Mouse (Mus musculus): ENCODE results near the gene Pex26. TPM values are rescaled to one million over a fixed set of nuclear protein-coding genes. Genes with fewer than 3 reads are reported as not detected.

Gene Pex26
- polyA plus RNA-seq, 1 experiment from 2014 or later = 13.4 TPM

DNA sequence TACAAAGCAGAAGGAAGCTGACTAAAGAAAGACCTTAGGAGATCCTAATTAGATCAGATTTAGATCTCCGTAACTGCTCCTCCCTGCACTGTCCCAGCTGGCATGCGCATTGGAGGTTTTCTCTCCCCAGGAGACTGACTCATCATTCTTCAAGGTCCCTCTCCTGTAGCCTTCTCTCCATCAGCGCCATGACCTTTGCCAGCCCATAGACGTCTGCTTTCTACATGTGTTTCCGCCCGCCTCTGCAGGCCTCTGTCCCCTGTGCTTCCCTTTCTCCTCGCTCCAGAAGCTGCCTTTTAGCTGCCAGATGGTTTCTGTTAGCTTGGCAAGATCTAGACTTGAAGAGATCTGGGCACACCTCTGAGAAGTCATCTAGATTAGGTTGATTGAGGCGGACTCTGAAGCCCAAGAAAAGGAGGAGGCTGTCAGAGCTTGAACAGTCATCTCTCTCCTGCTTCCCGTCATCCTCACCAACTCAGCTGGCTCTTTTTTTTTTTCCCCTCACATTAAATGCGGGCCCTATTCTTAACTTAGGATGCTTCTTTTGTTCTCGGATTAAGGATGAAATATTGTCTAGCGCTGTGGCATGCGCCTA lies 38.4 kb upstream of the Pex26 start:
- 65% methylated on average over 13 of the region's 13 CpGs for WGBS
- Histone ChIP-seq H3K36me3 (ENCODE audit: control insufficient read depth, insufficient read depth, low read length) (no peaks in the 10 kb centered on the region), H3K27ac (ENCODE audit: low read length) (no peak overlapping the region), H3K4me3 (ENCODE audit: low read length) (no peak overlapping the region), H3K4me1 (ENCODE audit: control insufficient read depth, insufficient read depth, low read length) (peaks cover 4% of the 10 kb centered on the region; the same call in 1 of the 2 replicates), H3K27me3 (replicated peaks; ENCODE audit: control insufficient read depth, insufficient read depth, low read length) (no peaks in the 10 kb centered on the region), H3K9ac (ENCODE audit: low read depth, low read length) (no peak overlapping the region), H3K9me3 (ENCODE audit: control insufficient read depth, low read length) (no peaks in the 10 kb centered on the region), H3K4me2 (ENCODE audit: low read depth, low read length) (no peak overlapping the region)
- ATAC-seq = no peak

- H3K9ac ChIP-seq (ENCODE audit: low read depth, low read length) = no peak overlapping the region
- H3K4me3 ChIP-seq (ENCODE audit: low read length) = no peak overlapping the region
- no peaks in the 10 kb centered on the region for H3K36me3 ChIP-seq (ENCODE audit: control insufficient read depth, insufficient read depth, low read length)
- no peak overlapping the region for H3K4me2 ChIP-seq (ENCODE audit: low read depth, low read length)
- no peaks in the 10 kb centered on the region for H3K27me3 ChIP-seq (replicated peaks; ENCODE audit: control insufficient read depth, insufficient read depth, low read length)
- H3K4me1 ChIP-seq (ENCODE audit: control insufficient read depth, insufficient read depth, low read length) = peaks cover 4% of the 10 kb centered on the region; the same call in 1 of the 2 replicates
- no peaks in the 10 kb centered on the region for H3K9me3 ChIP-seq (ENCODE audit: control insufficient read depth, low read length)
- ATAC-seq = no peak
- WGBS = 54% methylated on average over 8 of the region's 8 CpGs
- H3K27ac ChIP-seq (ENCODE audit: low read length) = no peak overlapping the region
Observed at GRCm38 (mm10) chr6:121145906-121146305, 37.6 kb upstream of the Pex26 start.

DNA sequence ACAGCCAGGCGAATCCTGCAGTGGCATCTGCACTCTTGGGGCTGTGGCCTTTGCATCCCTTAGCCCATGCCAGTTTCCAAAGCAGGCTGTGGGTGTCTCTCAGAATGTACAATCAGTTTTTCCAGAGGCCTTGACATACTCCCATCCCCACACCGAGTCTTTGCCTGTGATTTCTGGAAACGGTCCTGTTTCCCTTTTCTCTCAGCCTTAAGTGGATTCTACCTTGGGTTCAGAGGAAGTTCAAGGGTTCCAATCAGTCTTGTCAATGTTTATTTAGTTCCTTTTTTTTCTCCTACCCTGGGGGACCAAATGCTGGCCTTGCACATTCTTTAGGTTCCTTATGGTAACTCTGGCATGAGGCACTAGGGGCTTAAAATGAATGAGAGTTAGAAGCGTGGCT lies 36.7 kb upstream of the Pex26 start:
- Histone ChIP-seq H3K4me1 (ENCODE audit: control insufficient read depth, insufficient read depth, low read length) (peaks cover 9% of the 10 kb centered on the region), H3K27ac (ENCODE audit: low read length) (no peak overlapping the region), H3K9me3 (ENCODE audit: control insufficient read depth, low read length) (no peaks in the 10 kb centered on the region), H3K36me3 (ENCODE audit: control insufficient read depth, insufficient read depth, low read length) (no peaks in the 10 kb centered on the region), H3K4me3 (ENCODE audit: low read length) (no peak overlapping the region), H3K27me3 (replicated peaks; ENCODE audit: control insufficient read depth, insufficient read depth, low read length) (no peaks in the 10 kb centered on the region), H3K9ac (ENCODE audit: low read depth, low read length) (no peak overlapping the region), H3K4me2 (ENCODE audit: low read depth, low read length) (no peak overlapping the region)
- ATAC-seq = no peak
- WGBS = 41% methylated on average over 4 of the region's 4 CpGs

- Histone ChIP-seq H3K9me3 (ENCODE audit: control insufficient read depth, low read length) (no peaks in the 10 kb centered on the region), H3K9ac (ENCODE audit: low read depth, low read length) (no peak overlapping the region), H3K36me3 (ENCODE audit: control insufficient read depth, insufficient read depth, low read length) (no peaks in the 10 kb centered on the region), H3K27me3 (replicated peaks; ENCODE audit: control insufficient read depth, insufficient read depth, low read length) (no peaks in the 10 kb centered on the region), H3K4me1 (ENCODE audit: control insufficient read depth, insufficient read depth, low read length) (peaks cover 11% of the 10 kb centered on the region), H3K4me3 (ENCODE audit: low read length) (no peak overlapping the region), H3K27ac (ENCODE audit: low read length) (no peak overlapping the region), H3K4me2 (ENCODE audit: low read depth, low read length) (no peak overlapping the region)
- 40% methylated on average over 3 of the region's 3 CpGs for WGBS
- no peak for ATAC-seq
Observed at GRCm38 (mm10) chr6:121148360-121148759, 35.1 kb upstream of the Pex26 start.

- no peak for ATAC-seq
- Histone ChIP-seq H3K4me1 (ENCODE audit: control insufficient read depth, insufficient read depth, low read length) (peaks cover 8% of the 10 kb centered on the region), H3K9me3 (ENCODE audit: control insufficient read depth, low read length) (no peaks in the 10 kb centered on the region), H3K4me3 (ENCODE audit: low read length) (no peak overlapping the region), H3K4me2 (ENCODE audit: low read depth, low read length) (no peak overlapping the region), H3K27me3 (replicated peaks; ENCODE audit: control insufficient read depth, insufficient read depth, low read length) (no peaks in the 10 kb centered on the region), H3K36me3 (ENCODE audit: control insufficient read depth, insufficient read depth, low read length) (no peaks in the 10 kb centered on the region), H3K9ac (ENCODE audit: low read depth, low read length) (no peak overlapping the region), H3K27ac (ENCODE audit: low read length) (no peak overlapping the region)
- WGBS = 74% methylated on average over 3 of the region's 3 CpGs
Observed at GRCm38 (mm10) chr6:121149420-121149819, 34.0 kb upstream of the Pex26 start.

DNA sequence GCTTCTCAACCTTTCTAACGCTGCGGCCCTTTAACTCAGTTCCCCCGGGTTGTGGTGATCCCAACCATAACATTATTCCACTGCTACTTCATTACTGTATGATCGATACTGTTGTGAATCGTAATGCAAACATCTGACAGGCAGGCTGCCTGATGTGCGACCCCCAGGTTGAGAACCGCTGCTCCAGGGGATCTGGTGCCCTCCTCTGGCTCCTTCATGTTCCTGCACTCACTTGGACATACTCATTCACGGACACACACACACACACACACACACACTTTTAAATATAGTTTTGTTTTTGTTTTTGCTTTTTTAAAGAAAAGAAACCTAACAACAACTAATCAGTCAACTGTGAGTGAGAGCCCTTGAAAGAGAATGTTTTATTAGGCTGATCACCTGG lies 33.3 kb upstream of the Pex26 start:
- Histone ChIP-seq H3K36me3 (ENCODE audit: control insufficient read depth, insufficient read depth, low read length) (no peaks in the 10 kb centered on the region), H3K27me3 (replicated peaks; ENCODE audit: control insufficient read depth, insufficient read depth, low read length) (no peaks in the 10 kb centered on the region), H3K9me3 (ENCODE audit: control insufficient read depth, low read length) (no peaks in the 10 kb centered on the region), H3K4me2 (ENCODE audit: low read depth, low read length) (no peak overlapping the region), H3K9ac (ENCODE audit: low read depth, low read length) (no peak overlapping the region), H3K4me1 (ENCODE audit: control insufficient read depth, insufficient read depth, low read length) (peaks cover 8% of the 10 kb centered on the region), H3K4me3 (ENCODE audit: low read length) (no peak overlapping the region), H3K27ac (ENCODE audit: low read length) (no peak overlapping the region)
- ATAC-seq = no peak
- WGBS = 95% methylated on average over 8 of the region's 8 CpGs

DNA sequence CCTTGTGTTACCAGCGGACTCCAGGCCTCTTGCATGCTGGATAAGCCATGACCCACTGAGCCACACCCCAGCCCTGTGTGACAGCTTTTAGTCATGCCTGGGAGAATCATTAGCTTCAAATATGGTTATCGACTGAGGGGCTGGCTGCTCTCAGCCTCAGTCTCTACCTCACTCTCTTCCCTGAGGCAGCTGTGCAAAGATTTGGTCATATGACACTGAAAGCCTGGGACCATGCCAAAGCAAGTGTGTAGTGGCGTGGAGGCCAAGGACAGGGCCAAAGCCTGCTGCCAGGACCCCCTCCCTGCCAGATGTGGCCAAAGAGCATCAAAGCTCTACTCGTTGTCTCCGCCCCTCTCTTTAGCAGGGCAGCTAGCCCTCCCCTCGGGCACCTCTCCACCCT lies 31.7 kb upstream of the Pex26 start:
- Histone ChIP-seq H3K27ac (ENCODE audit: low read length) (no peak overlapping the region), H3K4me2 (ENCODE audit: low read depth, low read length) (no peak overlapping the region), H3K9me3 (ENCODE audit: control insufficient read depth, low read length) (no peaks in the 10 kb centered on the region), H3K36me3 (ENCODE audit: control insufficient read depth, insufficient read depth, low read length) (no peaks in the 10 kb centered on the region), H3K4me3 (ENCODE audit: low read length) (no peak overlapping the region), H3K9ac (ENCODE audit: low read depth, low read length) (no peak overlapping the region), H3K4me1 (ENCODE audit: control insufficient read depth, insufficient read depth, low read length) (peaks cover 17% of the 10 kb centered on the region), H3K27me3 (replicated peaks; ENCODE audit: control insufficient read depth, insufficient read depth, low read length) (no peaks in the 10 kb centered on the region)
- WGBS = 46% methylated on average over 6 of the region's 6 CpGs
- peak; percentile 77 for ATAC-seq

- H3K9me3 ChIP-seq (ENCODE audit: control insufficient read depth, low read length) = no peaks in the 10 kb centered on the region
- no peak overlapping the region for H3K4me2 ChIP-seq (ENCODE audit: low read depth, low read length)
- WGBS = 71% methylated on average over 8 of the region's 8 CpGs
- no peak overlapping the region for H3K4me3 ChIP-seq (ENCODE audit: low read length)
- ATAC-seq = no peak
- peaks cover 15% of the 10 kb centered on the region for H3K4me1 ChIP-seq (ENCODE audit: control insufficient read depth, insufficient read depth, low read length)
- no peak overlapping the region for H3K27ac ChIP-seq (ENCODE audit: low read length)
- H3K27me3 ChIP-seq (replicated peaks; ENCODE audit: control insufficient read depth, insufficient read depth, low read length) = no peaks in the 10 kb centered on the region
- H3K9ac ChIP-seq (ENCODE audit: low read depth, low read length) = no peak overlapping the region
- no peaks in the 10 kb centered on the region for H3K36me3 ChIP-seq (ENCODE audit: control insufficient read depth, insufficient read depth, low read length)
Observed at GRCm38 (mm10) chr6:121153177-121153576, 30.3 kb upstream of the Pex26 start.

GRCm38 (mm10) chr6:121154451-121155300 lies 28.8 kb upstream of the Pex26 start:
- Histone ChIP-seq H3K4me3 (ENCODE audit: low read length) (no peak overlapping the region), H3K27ac (ENCODE audit: low read length) (no peak overlapping the region), H3K9me3 (ENCODE audit: control insufficient read depth, low read length) (no peaks in the 10 kb centered on the region), H3K4me1 (ENCODE audit: control insufficient read depth, insufficient read depth, low read length) (peaks cover 18% of the 10 kb centered on the region), H3K9ac (ENCODE audit: low read depth, low read length) (no peak overlapping the region), H3K4me2 (ENCODE audit: low read depth, low read length) (no peak overlapping the region), H3K36me3 (ENCODE audit: control insufficient read depth, insufficient read depth, low read length) (no peaks in the 10 kb centered on the region), H3K27me3 (replicated peaks; ENCODE audit: control insufficient read depth, insufficient read depth, low read length) (no peaks in the 10 kb centered on the region)
- ATAC-seq = no peak
- 84% methylated on average over 16 of the region's 16 CpGs for WGBS
